Mouse (Mus musculus) CH12.LX (cell line): ENCODE results near the gene Dgkh.

Experiments
- CHD1 ChIP-seq: IDR thresholded peaks from 2 replicates; pipeline ENCODE4 v1.6.1; 2012; ENCODE audit warnings: low read depth, low read length, improper control_type of control experiment, inconsistent platforms
- CTCF ChIP-seq, 2 experiments: IDR thresholded peaks in 1 of 2; conservative IDR thresholded peaks in 1 of 2; 2 replicates each; pipeline ENCODE4 v1.5.1; 2011 to 2012; ENCODE audit warnings: low read depth in 2 of 2, low read length in 2 of 2, improper control_type of control experiment in 1 of 2, inconsistent platforms in 1 of 2, mild to moderate bottlenecking in 1 of 2, moderate library complexity in 1 of 2
- E2F4 ChIP-seq: IDR thresholded peaks from 2 replicates; pipeline ENCODE4 v1.6.1; 2011; ENCODE audit warnings: low read depth, low read length, improper control_type of control experiment; ENCODE audit not compliant: insufficient replicate concordance
- MAX ChIP-seq: IDR thresholded peaks from 2 replicates; pipeline ENCODE4 v1.6.1; 2011; ENCODE audit warnings: low read length, improper control_type of control experiment
- NRF1 ChIP-seq: IDR thresholded peaks from 2 replicates; pipeline ENCODE4 v1.6.1; 2014; ENCODE audit warnings: low read depth, mild to moderate bottlenecking, inconsistent platforms, low read length, improper control_type of control experiment, moderate library complexity

GRCm38 (mm10) chr14:78539821-78540220 lies 192.8 kb downstream of the Dgkh start:
- TF ChIP-seq E2F4 = no peak
- TF ChIP-seq CTCF (conservative IDR thresholded peaks at IDR 0.05 in 1 of 2, IDR thresholded peaks at IDR 0.05 in 1 of 2; ENCODE audit: low read depth in 2 of 2, low read length in 2 of 2) = no peak
- TF ChIP-seq NRF1 = no peak
- TF ChIP-seq CHD1 = no peak
- TF ChIP-seq MAX = no peak
